Mouse (Mus musculus) forebrain, embryonic 13.5 days (tissue): Measurements from ENCODE around the gene Dpf1. TPM values are rescaled to one million over a fixed set of nuclear protein-coding genes. Genes with fewer than 3 reads are reported as not detected.

ENCODE experiments used
- ATAC-seq: fragments of 200-750 bp; cut with Nextera tagmentation; 2 replicates; pipeline ENCODE4 v1.8.0; 2017
- H3K27ac ChIP-seq: fragments of 300-500 bp; sonication (generic); 2 replicates; pipeline ENCODE4 v1.5.1; 2015; ENCODE audit warnings: inconsistent platforms, mild to moderate bottlenecking, moderate library complexity
- H3K27me3 ChIP-seq: fragments of 300-500 bp; sonication (generic); 2 replicates; pipeline ENCODE4 v1.6.1; 2015; ENCODE audit warnings: mild to moderate bottlenecking, inconsistent platforms
- H3K36me3 ChIP-seq: fragments of 300-500 bp; sonication (generic); 2 replicates; pipeline ENCODE4 v1.6.1; 2015; ENCODE audit warnings: mild to moderate bottlenecking, inconsistent platforms; ENCODE audit not compliant: poor library complexity, severe bottlenecking
- H3K4me1 ChIP-seq: fragments of 300-500 bp; sonication (generic); 2 replicates; pipeline ENCODE4 v1.6.1; 2015; ENCODE audit warnings: inconsistent platforms
- H3K4me2 ChIP-seq: fragments of 300-500 bp; sonication (generic); 2 replicates; pipeline ENCODE4 v1.6.1; 2015; ENCODE audit warnings: inconsistent platforms, mild to moderate bottlenecking, moderate library complexity
- H3K4me3 ChIP-seq: fragments of 300-500 bp; sonication (generic); 2 replicates; pipeline ENCODE4 v1.5.1; 2015; ENCODE audit warnings: mild to moderate bottlenecking, inconsistent platforms
- H3K9ac ChIP-seq: fragments of 300-500 bp; sonication (generic); 2 replicates; pipeline ENCODE4 v1.6.1; 2015; ENCODE audit warnings: mild to moderate bottlenecking, inconsistent platforms
- H3K9me3 ChIP-seq: fragments of 300-500 bp; sonication (generic); replicated peaks from 2 replicates; pipeline ENCODE4 v1.6.1; 2016; ENCODE audit warnings: inconsistent platforms
- WGBS: fragments of 180-500 bp; shearing (Covaris S2); methylation state at CpG from one replicate; pipeline ENCODE4 v1.1.7; 2015; 5-methylcytosine and 5-hydroxymethylcytosine counted together
- polyA plus RNA-seq: library from polyadenylated mRNA; unstranded; fragments of >200 nt; fragmentation: Nextera tagmentation; extraction: Ambion mirVana; gene quantifications from 2 replicates; pipeline ENCODE4 v1.2.1, GENCODE M21; 2015

Gene Dpf1
- polyA plus RNA-seq, 1 experiment from 2014 or later, result 165 TPM

DNA sequence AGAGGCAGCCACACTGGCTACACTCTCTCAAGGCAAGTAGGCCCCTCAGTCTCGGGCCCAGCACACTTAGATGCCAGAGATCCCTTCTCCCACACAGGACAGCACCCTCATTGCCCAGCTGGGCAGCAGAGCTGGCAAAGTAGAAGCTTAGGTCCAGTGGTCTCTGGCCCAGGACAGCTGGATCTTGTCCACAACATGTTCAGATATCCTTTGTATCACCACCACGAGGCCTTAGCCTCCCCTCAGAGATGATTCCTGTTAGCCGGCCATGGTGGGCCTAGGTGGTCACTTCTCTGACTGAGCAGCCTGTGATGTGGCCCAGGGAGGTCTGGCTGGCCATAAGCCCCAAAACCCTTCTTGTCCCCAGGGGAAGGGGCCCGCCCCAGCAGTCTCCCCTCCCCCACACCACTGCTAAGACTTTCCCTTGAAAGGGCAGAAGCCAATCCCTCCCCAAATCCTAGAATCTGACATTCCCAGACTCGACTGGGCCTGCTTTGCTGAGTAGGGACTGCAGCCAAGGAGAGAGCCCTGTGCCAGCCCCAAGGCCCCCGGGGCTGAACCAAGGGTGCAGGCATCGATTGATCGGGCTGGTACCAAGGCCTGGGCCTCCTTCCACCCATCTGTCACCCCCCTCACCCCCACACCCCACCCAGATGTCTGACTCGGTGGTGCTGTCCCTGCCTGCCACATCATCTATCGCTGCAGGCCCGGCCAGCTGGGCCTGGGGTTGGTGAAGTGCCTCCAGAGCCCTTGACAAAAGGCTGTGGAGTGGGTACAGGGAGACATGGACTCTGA, 12.9 kb upstream of the Dpf1 start:
- Histone ChIP-seq H3K9ac (peak overlapping the region; percentile 17; the same call in 1 of the 2 replicates), H3K27ac (peak overlapping the region; percentile 88), H3K4me2 (peak overlapping the region; percentile 17; the same call in 1 of the 2 replicates), H3K27me3 (peaks cover 14% of the 10 kb centered on the region; the same call in 1 of the 2 replicates), H3K4me1 (peaks cover 51% of the 10 kb centered on the region), H3K36me3 (no peaks in the 10 kb centered on the region), H3K9me3 (no peaks in the 10 kb centered on the region), H3K4me3 (no peak overlapping the region)
- no peak for ATAC-seq
- 39% methylated on average over 11 of the region's 11 CpGs for WGBS

GRCm38 (mm10) chr7:29291616-29292457, 11.9 kb upstream of the Dpf1 start:
- Histone ChIP-seq H3K9me3 (no peaks in the 10 kb centered on the region), H3K27ac (peak overlapping the region; percentile 88), H3K27me3 (peaks cover 14% of the 10 kb centered on the region; the same call in 1 of the 2 replicates), H3K4me1 (peaks cover 51% of the 10 kb centered on the region), H3K4me3 (no peak overlapping the region), H3K9ac (no peak overlapping the region), H3K36me3 (no peaks in the 10 kb centered on the region), H3K4me2 (peak overlapping the region; percentile 35)
- peak; percentile 54 for ATAC-seq
- WGBS, result 30% methylated on average over 6 of the region's 7 CpGs

DNA sequence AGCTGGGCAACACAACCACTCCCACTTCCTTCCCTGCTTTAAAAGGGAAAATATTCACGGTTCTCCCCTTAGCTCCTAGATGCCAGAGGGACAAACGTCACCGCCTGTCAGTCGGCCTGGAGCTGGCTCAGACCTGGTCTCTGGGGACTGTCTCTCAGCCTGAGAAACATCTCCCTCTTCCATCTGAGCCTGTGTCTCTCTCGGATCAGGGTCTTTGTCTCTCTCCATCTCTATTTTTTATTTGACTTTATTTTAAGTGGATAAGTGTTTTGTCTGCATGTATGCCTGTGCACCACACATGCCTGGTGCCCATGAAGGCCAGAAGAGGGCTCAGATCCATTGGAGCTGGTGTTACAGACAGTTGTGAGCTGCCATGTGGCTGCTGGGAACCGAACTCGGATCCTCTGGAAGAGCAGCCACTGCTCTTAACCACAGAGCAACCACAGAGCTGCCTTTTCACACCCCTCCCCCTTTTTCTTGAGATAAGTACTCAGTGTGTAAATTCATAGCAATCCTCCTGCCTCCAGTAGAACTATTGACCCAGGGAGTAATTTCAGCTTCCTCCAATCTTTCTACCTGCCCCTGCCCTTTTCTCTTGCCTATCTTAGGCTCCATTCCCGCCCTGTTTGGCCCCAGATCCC, 11.2 kb upstream of the Dpf1 start:
- Histone ChIP-seq H3K4me1 (peaks cover 51% of the 10 kb centered on the region), H3K36me3 (no peaks in the 10 kb centered on the region), H3K27me3 (peaks cover 12% of the 10 kb centered on the region; the same call in 1 of the 2 replicates), H3K9me3 (no peaks in the 10 kb centered on the region), H3K27ac (peak overlapping the region; percentile 76), H3K4me2 (peak overlapping the region; percentile 35), H3K9ac (no peak overlapping the region), H3K4me3 (no peak overlapping the region)
- ATAC-seq, result peak; percentile 25
- 30% methylated on average over 8 of the region's 8 CpGs for WGBS

GRCm38 (mm10) chr7:29293131-29294065, 10.4 kb upstream of the Dpf1 start:
- peaks cover 51% of the 10 kb centered on the region for H3K4me1 ChIP-seq
- H3K9me3 ChIP-seq, result no peaks in the 10 kb centered on the region
- H3K36me3 ChIP-seq, result no peaks in the 10 kb centered on the region
- H3K9ac ChIP-seq, result no peak overlapping the region
- no peak overlapping the region for H3K4me3 ChIP-seq
- ATAC-seq, result no peak
- H3K27me3 ChIP-seq, result 0 out of 2 replicates have a peak, but pooled peaks cover 5% of the 10 kb centered on the region
- WGBS, result 32% methylated on average over 19 of the region's 19 CpGs
- peak overlapping the region; percentile 76 for H3K27ac ChIP-seq
- no peak overlapping the region for H3K4me2 ChIP-seq

GRCm38 (mm10) chr7:29294111-29294761, 9.5 kb upstream of the Dpf1 start:
- peak overlapping the region; percentile 44 for H3K27ac ChIP-seq
- WGBS, result 65% methylated on average over 13 of the region's 13 CpGs
- no peak overlapping the region for H3K4me2 ChIP-seq
- ATAC-seq, result no peak
- H3K36me3 ChIP-seq, result no peaks in the 10 kb centered on the region
- no peak overlapping the region for H3K9ac ChIP-seq
- H3K9me3 ChIP-seq, result no peaks in the 10 kb centered on the region
- peaks cover 45% of the 10 kb centered on the region for H3K4me1 ChIP-seq
- H3K4me3 ChIP-seq, result no peak overlapping the region
- H3K27me3 ChIP-seq, result 0 out of 2 replicates have a peak, but pooled peaks cover 4% of the 10 kb centered on the region

DNA sequence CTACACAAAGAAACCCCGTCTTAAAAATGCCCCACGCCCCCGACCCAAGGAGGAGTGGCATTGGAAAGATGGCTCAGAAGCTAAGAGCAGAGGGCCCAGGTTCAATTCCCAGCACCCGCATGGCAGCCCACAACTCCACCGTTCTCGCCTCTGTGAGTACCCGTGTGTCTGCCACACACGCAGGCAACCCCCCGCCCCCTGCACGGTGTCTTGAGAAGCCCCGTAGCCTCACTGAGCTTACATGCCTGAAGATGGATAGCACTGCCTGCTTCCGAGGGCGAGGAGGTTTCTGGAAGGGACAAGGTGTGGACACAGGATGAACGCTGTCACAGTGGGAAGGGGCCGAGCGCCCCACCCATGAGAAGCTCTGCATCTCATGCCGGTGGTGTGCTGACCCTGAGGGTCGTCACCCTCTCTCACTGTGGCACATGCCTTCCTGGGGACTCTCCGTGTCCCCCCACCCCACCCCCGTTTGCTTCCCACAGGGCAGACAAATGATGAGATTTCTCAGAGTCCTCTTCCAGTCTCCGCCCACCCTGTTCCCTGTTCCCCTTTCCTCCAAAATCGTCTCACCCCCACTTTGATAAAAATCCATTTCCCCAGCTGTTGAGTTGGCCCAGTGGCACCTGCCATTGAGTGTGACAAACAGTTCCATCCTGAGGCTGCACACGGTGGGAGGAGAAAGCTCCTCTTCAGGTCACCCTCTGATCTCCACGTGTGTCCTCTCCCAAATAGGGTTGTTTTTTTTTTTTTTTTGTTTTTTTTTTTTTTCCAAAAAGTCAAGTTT, 7.7 kb upstream of the Dpf1 start:
- no peak overlapping the region for H3K27ac ChIP-seq
- H3K4me1 ChIP-seq, result peaks cover 33% of the 10 kb centered on the region
- no peaks in the 10 kb centered on the region for H3K27me3 ChIP-seq
- no peak overlapping the region for H3K4me3 ChIP-seq
- H3K9ac ChIP-seq, result no peak overlapping the region
- ATAC-seq, result no peak
- WGBS, result 89% methylated on average over 24 of the region's 24 CpGs
- no peak overlapping the region for H3K4me2 ChIP-seq
- no peaks in the 10 kb centered on the region for H3K36me3 ChIP-seq
- no peaks in the 10 kb centered on the region for H3K9me3 ChIP-seq

DNA sequence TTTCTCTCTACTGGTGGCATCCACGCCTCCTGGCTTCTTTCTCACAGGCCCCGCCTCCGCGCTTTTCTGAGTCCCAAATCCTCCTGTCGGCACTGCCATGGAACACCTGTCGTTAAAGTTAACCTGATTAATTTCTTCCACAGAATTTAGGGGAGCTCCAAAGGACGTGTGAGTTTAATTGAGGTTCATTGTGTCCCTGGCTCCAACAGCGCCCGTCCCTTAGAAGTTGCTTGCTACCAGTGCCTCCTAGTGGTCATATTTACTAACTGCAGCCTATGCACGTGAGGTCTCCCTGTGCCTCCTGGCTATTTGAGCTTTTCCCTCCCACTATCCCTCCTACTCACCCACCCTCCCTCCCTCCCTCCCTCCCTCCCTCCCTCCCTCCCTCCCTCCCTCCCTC, 6.8 kb upstream of the Dpf1 start:
- H3K4me1 ChIP-seq, result peaks cover 24% of the 10 kb centered on the region
- H3K9ac ChIP-seq, result no peak overlapping the region
- peak; percentile 17; the same call in 1 of the 2 replicates for ATAC-seq
- H3K36me3 ChIP-seq, result no peaks in the 10 kb centered on the region
- no peaks in the 10 kb centered on the region for H3K27me3 ChIP-seq
- no peaks in the 10 kb centered on the region for H3K9me3 ChIP-seq
- no peak overlapping the region for H3K4me2 ChIP-seq
- no peak overlapping the region for H3K4me3 ChIP-seq
- H3K27ac ChIP-seq, result no peak overlapping the region
- WGBS, result 13% methylated on average over 10 of the region's 10 CpGs

DNA sequence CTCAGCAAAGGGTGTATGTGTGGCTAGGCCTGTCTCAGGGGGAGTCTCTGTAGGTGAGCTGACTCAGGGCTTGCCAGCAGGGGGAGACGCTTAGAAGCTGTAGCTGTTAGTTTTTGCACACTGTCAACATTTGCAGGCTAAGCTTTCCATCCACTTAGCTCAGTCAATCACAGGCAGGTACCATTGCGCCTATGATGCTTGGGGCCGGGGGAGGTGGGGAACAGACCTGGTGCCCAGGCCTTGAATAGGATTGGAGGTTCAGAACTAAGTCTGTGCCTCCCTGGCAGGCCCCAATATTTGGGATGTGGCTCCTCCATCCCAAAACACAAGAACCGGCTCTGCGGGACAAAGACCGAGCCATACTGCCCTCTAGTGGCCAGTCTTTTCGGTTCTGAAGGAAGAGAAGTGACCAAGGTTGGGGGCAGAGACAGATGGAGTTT, 2.6 kb upstream of the Dpf1 start:
- Histone ChIP-seq H3K9me3 (no peaks in the 10 kb centered on the region), H3K36me3 (no peaks in the 10 kb centered on the region), H3K4me3 (peak overlapping the region; percentile 18; the same call in 1 of the 2 replicates), H3K27me3 (no peaks in the 10 kb centered on the region), H3K4me1 (peaks cover 18% of the 10 kb centered on the region), H3K27ac (peak overlapping the region; percentile 69), H3K9ac (no peak overlapping the region), H3K4me2 (peak overlapping the region; percentile 48)
- WGBS, result 0% methylated on average over 7 of the region's 7 CpGs
- no peak for ATAC-seq

- Histone ChIP-seq H3K27me3 (no peaks in the 10 kb centered on the region), H3K4me2 (no peak overlapping the region), H3K27ac (no peak overlapping the region), H3K4me3 (no peak overlapping the region), H3K9me3 (no peaks in the 10 kb centered on the region), H3K4me1 (peaks cover 32% of the 10 kb centered on the region), H3K9ac (no peak overlapping the region), H3K36me3 (no peaks in the 10 kb centered on the region)
- no peak for ATAC-seq
- WGBS, result 65% methylated on average over 7 of the region's 7 CpGs
Observed at GRCm38 (mm10) chr7:29302641-29303040, 1.1 kb upstream of the Dpf1 start.
